Mouse (Mus musculus): Measurements from ENCODE around the gene Shh. TPM values are rescaled to one million over a fixed set of nuclear protein-coding genes. Genes with fewer than 3 reads are reported as not detected.

Gene Shh
- not detected for total RNA-seq (2021)

DNA sequence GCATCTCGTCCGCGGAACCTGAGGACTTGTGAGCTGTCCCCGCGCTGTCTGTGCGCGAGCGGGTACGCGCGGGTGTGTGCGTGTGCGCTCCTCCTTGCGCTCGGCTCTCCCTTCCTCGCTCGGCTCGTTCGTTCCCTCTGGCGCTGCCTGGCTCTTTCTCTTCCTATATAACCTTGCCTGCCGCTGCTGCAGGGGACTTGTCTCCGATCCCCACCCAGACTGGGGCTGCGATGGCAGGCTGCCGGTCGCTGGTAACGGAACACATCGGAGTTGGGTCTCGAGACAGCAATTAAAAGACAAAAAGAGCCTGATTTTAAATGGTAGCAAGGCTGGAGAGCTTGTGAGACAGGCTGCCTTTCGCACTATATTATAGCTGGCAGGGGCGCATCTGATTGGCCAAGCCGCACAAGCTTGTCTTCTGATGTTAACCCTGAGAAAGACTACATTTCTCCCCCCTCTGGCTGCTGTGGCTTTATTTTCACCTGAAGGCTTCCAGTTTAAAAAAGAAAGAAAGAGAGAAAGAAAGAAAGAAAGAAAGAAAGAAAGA, at the start of gene Shh:
Gene Shh, minus strand, starts transcription at position 497 of the 547 bp plus-strand sequence.
- intact Hi-C loops (cut with DNase I), result loop anchor here (5.0 kb wide), 1 partner anchor 825 kb away; no protein-coding TSS in a partner anchor
- no peak for DNase-seq

DNA sequence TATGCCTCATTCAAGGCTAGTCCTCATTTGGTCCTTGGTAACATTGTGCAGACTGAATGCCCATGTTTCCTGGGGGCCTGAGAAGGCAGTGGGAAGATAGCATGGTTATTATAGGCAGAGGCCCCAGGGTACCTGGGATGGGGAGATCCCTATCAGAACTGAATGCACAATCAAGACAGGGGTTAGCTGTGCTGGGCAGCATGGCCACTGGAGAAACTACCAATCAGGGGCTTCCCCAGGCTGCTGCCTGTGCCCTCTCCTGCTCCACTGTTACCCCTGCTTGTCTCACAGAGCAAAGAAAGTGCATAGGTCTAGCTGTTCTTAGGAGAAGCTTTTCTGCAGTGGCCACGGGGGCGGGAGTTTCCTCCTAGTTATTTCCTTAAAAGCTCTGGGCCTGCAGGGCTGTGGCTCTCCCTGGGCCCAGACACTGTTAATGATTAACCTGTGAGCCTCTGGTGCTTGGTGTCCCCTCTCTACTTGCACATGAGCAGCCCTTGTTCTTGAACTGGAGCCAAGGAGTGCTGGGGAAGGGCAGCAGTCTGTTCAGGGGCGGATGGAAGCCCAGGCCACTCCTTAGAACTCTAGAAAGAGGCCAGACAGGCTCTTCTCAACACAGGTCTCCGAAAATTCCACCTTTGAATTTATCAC, 33.9 kb upstream of the Shh start:
- intact Hi-C loops (cut with DNase I), result no loop called here
- DNase-seq, result no peak

DNA sequence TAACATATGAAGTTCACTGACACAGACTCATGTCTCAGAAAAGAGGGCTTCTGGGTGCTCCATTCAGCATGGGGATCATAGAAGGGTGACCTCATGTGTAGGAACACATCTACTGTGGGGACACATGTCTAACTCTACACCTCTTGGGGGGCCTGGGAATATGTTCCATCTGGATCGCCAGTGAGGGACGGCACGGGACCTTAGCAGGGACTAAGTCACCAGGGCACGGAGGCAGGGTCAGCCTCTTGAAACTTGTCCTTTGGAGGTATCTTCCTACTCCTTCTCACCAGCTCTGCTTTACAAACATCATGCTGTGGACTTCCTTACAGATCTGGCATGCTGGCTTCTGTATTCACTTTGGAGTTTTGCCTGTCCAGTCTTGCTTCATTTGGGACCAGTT, 31.8 kb upstream of the Shh start:
- DNase-seq, result no peak
- intact Hi-C loops (cut with DNase I), result no loop called here

DNA sequence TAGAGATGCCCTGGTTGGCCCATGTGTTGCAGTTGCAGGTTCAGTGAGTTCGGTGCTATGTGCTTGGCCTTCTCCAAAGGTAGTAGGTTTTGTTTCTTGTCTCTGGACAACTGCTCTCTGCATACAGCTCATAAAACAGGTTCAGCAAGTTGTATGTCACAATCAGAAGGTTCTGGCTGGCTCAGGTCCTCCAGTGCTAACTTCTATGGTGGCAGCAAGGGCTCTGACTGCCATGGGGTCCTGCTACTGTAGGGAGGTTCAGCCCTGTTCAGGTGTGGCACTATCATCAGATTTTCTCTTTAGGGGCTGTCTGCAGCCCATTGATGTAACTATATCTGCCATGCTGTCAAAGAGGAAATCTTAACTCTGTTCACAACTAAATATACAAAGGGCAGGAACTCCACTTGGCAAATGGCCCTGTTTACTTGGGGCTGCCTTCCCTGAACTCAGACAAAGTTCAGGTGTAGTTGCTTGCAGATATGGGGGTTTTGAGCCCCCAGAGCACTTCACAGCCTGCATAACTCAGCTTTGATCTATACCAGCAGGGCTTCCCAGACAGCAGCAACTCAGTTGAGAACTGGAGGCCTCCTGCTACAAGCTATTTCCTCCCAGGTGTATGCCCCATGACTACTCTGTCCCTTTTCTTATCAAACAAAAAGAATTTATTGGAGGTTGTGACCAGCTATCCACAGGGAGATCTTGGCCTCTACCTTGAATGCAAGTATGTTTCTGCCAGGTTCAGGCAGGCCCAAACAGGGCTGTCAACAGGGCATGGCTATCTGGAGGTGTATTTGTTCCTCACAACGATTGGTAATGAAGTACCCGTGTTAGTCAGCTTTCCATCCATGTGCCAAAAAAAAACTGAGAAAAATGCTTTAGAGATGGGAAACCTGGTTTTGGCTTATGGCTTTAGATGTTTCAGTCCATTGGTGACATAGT, 28.9 kb upstream of the Shh start:
- intact Hi-C loops (cut with DNase I), result no loop called here
- no peak for DNase-seq

DNA sequence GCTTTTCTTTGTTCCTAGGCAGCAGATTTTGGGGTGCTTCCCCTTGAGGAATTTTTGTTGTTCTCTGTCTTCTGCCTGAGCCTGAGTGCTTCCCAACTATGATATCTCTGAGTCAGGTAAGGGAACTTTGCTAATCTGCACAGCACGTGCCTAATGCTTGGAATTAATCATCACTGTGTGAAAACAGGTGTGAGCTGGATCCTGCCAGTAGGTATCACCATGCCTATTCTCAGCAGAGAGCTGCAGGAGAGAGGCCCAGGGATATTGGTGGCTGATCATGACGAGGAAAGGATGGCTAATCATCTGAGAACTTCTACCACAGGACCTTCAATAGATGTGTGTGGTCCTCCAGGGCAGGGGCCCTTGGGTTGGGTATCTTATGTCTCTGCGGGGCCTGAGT, 26.5 kb upstream of the Shh start:
- DNase-seq, result no peak
- intact Hi-C loops (cut with DNase I), result no loop called here

DNA sequence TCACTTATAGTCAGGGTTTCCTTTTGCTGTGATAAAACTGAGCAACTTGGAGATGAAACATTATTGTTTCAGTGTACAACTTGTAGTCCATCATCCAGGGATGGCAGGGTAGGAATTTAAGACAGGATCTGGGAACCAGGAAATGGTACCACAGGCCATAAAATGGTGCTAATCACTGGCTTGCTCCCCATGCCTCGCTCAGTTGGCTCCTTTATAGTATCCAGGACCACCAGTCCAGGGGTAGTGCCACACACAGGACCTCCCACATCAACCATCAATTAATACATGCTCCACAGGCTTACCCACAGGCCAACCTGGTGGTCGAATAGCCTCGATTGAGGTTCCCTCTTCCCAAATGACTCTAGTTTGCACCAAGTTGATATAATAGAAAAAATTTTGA, 15.9 kb upstream of the Shh start:
- DNase-seq, result no peak
- intact Hi-C loops (cut with DNase I), result no loop called here

DNA sequence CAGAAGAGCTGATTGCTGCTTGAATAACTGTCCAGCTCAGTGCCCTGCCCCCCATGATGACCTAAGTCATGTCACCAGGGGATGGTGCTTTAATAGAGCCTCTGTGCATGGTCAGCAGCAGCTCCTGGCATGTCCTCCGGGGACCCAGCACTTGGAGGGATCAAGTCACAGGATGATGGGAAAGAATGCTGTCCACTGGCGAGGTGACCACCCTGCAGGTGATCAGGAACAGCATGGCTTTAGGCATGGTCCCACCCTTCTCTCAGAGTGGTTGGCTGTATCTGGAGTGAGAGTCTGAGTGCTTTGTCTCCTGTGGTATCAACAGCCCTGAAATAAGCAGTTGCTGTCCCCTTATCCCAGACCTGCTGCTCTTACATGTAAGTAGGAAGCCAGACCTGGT, 14.7 kb upstream of the Shh start:
- intact Hi-C loops (cut with DNase I), result no loop called here
- DNase-seq, result no peak

DNA sequence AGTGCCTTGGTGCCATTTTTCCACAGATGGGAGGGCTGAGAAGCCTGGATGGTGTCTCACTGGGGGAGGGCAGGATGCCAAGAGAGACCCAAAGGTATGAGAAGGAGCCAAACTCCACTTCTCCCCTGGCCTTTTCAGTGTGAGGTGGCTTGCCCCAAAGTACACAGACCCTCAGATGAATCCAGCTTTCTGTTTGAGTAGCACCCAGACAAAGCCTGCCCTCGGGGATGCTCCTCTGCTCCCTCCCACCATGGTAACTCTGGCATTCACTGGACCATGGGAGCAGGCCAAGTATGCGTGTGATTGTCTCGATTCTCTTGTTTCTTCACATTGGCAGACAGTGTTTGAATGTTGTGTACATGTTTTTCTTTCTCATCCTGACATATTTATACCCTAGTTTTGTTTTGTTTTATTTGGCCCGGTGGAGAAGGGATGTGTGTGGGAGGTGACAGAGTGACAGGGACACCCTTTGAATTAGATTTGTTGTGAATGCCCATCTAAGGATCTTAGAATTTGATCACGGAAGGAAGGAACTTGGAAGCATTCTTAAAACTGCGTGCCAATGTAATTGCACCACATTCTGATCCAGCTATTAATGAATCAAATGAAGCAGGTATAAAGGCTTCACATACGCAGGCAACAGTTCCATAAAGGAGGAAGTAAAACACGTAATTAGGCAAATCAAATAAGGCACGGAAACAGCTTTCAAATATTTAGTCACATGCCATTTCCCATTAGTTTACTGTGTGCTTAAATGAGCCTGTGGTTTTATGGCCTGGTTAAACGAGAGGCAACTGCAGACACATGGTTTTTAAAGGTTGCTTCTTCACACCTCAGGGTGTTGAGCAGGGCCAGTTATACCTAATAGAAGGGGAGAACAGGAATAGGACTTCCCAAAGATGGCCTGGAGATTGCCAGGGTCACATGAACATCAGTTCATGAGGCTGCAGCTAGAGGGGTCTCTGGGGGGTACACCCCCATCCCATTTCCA, 9.6 kb upstream of the Shh start:
- intact Hi-C loops (cut with DNase I), result no loop called here
- no peak for DNase-seq

DNA sequence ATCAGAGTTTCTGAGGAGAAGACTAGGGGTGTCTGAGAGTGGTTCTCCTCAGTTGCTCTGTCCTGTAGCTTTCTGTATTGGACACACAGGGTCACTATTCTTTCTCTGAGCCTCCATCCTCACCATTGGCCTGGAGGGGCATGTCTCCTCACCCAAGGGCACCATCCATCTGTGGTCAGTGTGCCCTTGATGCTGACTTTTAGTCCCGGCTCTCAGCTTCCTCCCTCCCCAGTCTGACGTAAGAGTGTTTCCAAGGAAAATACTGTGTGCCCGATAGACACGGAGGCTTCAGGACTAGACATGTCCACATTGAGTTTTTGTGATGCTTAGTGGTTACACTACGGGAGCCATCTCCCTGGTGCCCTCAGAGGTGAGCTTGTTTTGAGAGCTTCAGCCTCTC, 6.5 kb upstream of the Shh start:
- intact Hi-C loops (cut with DNase I), result no loop called here
- no peak for DNase-seq

DNA sequence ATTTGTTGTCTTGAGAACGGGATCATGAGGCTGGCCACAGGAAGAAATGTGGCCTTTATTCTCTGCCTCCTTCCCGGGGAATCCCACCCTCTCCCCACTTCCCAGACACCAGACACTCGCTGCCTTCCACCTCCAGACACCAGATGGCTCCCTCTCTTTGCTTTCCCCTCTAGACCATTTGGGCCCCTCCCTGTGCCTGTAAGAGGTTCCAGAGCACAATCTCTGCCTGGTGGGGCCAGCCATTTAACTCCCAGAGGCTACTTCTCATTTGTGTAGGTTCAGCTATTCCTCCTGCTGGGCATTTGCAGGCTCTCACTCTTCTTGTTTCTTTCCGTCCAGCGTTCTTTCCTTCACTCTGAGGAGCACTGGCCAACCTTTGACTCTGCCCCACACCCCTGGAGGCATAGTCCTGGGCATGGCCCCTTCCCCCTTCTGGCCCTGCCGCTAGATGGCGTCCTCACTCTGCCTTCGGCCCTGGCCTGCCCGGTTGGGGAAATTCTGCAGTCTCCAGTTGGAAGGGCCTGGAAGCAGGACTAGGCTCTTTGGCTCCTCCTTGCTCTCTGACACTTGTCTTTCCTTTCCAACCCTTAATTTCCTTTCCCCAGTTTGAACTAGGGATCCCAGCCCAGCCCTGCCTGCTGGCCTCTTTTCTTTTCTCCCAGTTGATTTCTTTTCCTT, 2.6 kb upstream of the Shh start:
- peak; percentile 24 to 49 for DNase-seq
- intact Hi-C loops (cut with DNase I), result loop anchor here (1.0 to 5.0 kb wide), 2 partner anchors 567 to 823 kb away; no protein-coding TSS in a partner anchor

DNA sequence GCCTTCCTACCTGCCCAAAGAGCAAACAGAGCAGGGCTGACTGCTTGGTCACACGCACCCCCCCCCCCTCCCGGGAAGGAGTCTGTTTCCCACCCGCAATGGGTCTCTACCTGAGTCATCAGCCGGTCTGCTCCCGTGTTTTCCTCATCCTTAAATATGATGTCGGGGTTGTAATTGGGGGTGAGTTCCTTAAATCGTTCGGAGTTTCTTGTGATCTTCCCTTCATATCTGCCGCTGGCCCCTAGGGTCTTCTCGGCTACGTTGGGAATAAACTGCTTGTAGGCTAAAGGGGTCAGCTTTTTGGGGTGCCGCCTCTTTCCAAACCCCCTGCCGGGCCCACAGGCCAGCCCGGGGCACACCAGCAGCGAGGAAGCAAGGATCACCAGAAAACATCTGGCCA, 705 bp downstream of the Shh start:
- no peak for DNase-seq
- intact Hi-C loops (cut with DNase I), result loop anchor here (5.0 kb wide), 1 partner anchor 826 kb away; no protein-coding TSS in a partner anchor

DNA sequence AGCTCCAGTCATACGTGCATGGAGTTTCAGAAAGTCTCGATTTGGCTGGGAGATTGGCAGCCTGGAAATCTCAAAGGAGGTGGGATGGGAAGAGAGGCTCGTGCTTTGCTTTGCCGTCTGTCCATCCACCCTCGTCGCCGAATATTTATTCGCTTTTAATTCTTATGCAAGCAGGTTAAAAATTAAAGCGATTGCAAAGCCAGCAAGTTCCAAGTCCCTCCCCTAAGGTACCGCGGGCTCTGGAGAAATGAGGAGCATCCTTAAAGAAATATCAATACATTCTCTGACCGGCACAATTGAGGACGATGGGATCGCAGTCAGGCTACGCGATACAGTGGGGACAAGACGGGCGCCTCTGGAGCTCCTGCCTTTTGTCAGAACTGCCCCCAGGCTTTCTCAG, 1.5 kb downstream of the Shh start:
- DNase-seq, result no peak
- intact Hi-C loops (cut with DNase I), result loop anchor here (5.0 kb wide), 1 partner anchor 827 kb away; no protein-coding TSS in a partner anchor

DNA sequence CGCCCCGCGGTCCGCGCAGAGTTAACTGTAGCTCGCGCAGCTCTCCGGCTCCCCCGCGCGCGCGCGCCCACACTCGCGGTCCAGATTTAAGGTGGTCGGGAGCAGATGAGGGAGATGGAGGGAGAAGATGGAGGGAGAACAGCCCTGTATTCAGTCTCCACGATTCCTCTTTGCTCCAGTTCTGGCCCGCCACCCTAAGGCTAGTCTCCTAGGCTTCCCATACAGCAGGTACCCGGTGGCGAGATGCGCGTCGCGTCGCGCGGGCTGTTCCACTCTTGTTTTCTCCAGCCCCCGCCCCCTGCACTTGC, 2.0 kb downstream of the Shh start:
- no peak for DNase-seq
- intact Hi-C loops (cut with DNase I), result loop anchor here (5.0 kb wide), 1 partner anchor 827 kb away; no protein-coding TSS in a partner anchor

DNA sequence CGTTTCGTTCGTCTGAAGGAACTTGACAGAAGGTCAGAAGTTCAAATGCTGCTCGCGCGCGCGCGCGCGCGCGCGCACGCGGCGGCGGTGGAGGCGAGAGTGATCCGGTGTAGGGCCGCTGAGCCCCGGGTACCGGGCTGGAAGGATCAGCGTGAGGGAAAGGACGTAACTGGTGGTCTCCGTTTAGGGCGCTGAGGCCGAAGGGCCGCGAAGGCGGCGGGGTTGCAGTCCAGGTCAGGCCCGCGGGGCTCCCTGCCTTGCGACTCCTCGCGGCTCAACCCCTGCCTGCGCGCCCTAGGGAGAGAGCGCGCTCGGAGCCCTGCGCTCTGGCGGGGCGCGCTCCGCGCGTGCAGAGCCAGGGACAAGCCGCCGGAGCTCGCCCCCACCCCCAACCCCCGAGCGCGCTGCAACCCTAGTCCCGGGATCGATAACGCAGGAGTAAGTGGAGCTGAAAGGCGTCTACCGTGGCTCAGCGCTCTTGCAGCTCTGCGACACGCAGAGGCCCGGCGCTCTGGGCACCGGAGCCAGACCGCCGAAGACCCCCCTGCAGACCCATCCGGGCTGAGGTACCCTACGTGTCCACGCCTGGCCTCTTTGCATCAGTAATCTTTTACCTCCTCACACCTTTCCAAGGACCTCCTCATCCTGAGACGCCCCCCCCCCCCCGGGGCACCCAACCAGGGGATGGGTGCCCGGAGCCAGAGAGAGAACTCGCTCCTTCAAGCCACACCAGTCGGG, 2.5 kb downstream of the Shh start:
- intact Hi-C loops (cut with DNase I), result loop anchor here (5.0 kb wide), 1 partner anchor 828 kb away; no protein-coding TSS in a partner anchor
- DNase-seq, result peak in 1 of 2 experiments; percentile 6

DNA sequence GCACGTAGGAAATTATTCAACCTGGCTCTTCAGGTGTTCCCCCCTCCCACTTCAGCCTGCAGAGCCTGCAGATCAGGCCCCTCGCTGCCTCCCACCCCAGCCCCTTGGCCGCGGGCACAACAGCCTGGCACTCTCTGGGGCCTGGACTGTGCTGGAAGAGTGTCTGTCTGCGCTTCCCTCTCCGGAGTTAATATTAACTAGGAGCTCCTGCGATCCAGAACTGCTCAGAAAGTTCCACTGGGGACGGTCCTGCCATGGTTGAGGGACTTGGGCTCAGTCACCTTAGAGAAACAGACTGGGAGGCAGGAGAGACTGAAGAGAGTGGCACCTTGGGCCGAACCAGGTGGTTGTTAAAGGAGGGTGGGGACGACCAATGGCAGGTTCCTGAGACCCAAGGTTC, 3.4 kb downstream of the Shh start:
- intact Hi-C loops (cut with DNase I), result no loop called here
- no peak for DNase-seq

DNA sequence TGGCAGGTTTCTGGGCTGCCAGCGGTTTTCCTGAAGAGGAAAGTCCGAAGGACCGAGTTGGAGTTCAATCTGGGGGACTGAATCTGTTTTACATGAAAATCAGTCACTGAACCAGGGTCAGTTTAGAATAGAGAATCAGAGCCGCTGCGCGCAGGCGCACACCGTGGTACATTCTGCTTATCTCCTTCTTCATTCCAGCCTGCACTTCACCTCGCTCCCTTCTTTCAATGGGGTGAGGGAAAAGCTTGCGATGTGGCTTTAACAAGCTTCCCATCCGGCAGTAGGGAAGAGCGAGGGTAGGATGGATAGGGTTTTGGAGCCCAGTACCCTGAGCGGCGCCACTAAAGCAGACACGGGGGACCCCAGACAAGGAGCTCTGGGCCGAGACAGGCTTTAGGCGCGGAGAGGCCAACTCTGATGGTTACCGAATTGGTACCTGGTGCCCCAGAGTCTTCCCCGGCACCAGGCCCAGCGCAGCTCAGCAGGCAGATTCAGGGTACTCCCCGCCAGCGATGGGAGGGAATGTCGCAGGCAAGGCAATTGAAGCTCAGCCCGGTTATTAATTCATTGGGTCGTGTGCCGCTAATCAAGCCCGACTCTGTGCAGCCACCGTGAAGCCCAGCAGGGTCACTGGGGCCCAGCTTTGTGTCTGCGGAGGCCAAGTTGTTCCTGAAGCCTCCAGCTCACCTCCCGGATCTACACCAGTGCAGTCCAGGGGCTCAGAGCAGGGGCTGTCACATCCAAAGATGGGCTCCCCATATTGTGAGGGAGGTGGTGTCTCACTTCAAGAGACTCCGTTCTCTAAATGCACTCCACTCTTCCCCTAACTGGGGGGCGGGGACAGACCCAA, 4.1 kb downstream of the Shh start:
- DNase-seq, result no peak
- intact Hi-C loops (cut with DNase I), result no loop called here

DNA sequence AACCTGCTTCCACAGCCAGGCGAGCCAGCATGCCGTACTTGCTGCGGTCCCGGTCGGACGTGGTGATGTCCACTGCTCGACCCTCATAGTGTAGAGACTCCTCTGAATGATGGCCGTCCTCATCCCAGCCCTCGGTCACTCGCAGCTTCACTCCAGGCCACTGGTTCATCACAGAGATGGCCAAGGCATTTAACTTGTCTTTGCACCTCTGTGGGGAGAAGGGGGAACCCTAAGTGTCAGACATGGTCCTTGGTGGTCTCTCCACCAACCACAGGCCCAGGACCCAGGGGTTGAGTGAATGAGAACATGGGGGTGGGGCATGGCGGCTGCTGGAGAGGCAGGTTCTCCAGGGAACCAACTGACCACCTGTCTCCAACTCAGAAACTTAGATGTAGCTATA, 5.7 kb downstream of the Shh start:
- intact Hi-C loops (cut with DNase I), result no loop called here
- no peak for DNase-seq
